Mouse (Mus musculus) CH12.LX (cell line): ENCODE results near the gene Dcst2. TPM values are rescaled to one million over a fixed set of nuclear protein-coding genes. Genes with fewer than 3 reads are reported as not detected.

Experiments
- DNase-seq: peaks from one replicate; pipeline ENCODE4 v3.0.0-alpha.2; 2013; ENCODE audit errors: extremely low read depth
- H3K27ac ChIP-seq: 2 replicates; pipeline ENCODE4 v1.5.1; 2012; ENCODE audit warnings: low read depth, mild to moderate bottlenecking, control low read depth, moderate library complexity; ENCODE audit not compliant: insufficient read depth
- H3K27me3 ChIP-seq: replicated peaks from 2 replicates; pipeline ENCODE3; 2012; ENCODE audit warnings: inconsistent platforms
- H3K36me3 ChIP-seq, 2 experiments: replicated peaks in 1 of 2; 2 replicates each; pipeline versions ENCODE3 to v1.6.1; 2012; ENCODE audit warnings: inconsistent platforms in 1 of 2, low read length in 1 of 2, mild to moderate bottlenecking in 1 of 2, mixed read lengths in 1 of 2, moderate library complexity in 1 of 2; ENCODE audit not compliant: control insufficient read depth in 1 of 2, insufficient read depth in 1 of 2
- H3K4me1 ChIP-seq, 2 experiments: 2 replicates each; pipeline ENCODE4 v1.6.1; 2012; ENCODE audit warnings: inconsistent platforms in 1 of 2, moderate library complexity in 1 of 2; ENCODE audit not compliant: insufficient read depth in 2 of 2, control insufficient read depth in 1 of 2
- H3K4me2 ChIP-seq: 2 replicates; pipeline ENCODE4 v1.6.1; 2012; ENCODE audit warnings: low read depth, mild to moderate bottlenecking, control low read depth; ENCODE audit not compliant: poor library complexity, insufficient read depth, severe bottlenecking
- H3K4me3 ChIP-seq, 3 experiments: fragments of 150-350 bp in 1 of 3; sonication (generic) in 1 of 3; replicated peaks in 1 of 3; 2 replicates each; pipeline versions ENCODE3 to v1.5.1; 2011 to 2012; ENCODE audit warnings: low read depth in 2 of 3, low read length in 2 of 3, mild to moderate bottlenecking in 2 of 3, moderate library complexity in 2 of 3, control low read depth in 1 of 3, improper control_type of control experiment in 1 of 3, inconsistent platforms in 1 of 3, mixed read lengths in 1 of 3; ENCODE audit not compliant: poor library complexity in 1 of 3
- H3K79me2 ChIP-seq: replicated peaks from 2 replicates; pipeline ENCODE4 v1.6.1; 2012; ENCODE audit warnings: mild to moderate bottlenecking, moderate library complexity; ENCODE audit not compliant: control insufficient read depth, poor library complexity, insufficient read depth, severe bottlenecking; ENCODE audit errors: extremely low read depth
- H3K9ac ChIP-seq: 2 replicates; pipeline ENCODE4 v1.6.1; 2012; ENCODE audit warnings: low read depth, mild to moderate bottlenecking, control low read depth, moderate library complexity; ENCODE audit not compliant: insufficient read depth
- H3K9me3 ChIP-seq: replicated peaks from 2 replicates; pipeline ENCODE3; 2012; ENCODE audit warnings: low read length, inconsistent platforms, mixed read lengths
- BHLHE40 ChIP-seq: IDR thresholded peaks from 2 replicates; pipeline ENCODE4 v1.6.1; 2011; ENCODE audit warnings: mild to moderate bottlenecking, low read depth, low read length, improper control_type of control experiment
- EP300 ChIP-seq: IDR thresholded peaks from 2 replicates; pipeline ENCODE4 v1.6.1; 2011; ENCODE audit warnings: low read length, improper control_type of control experiment
- GABPA ChIP-seq: IDR thresholded peaks from 2 replicates; pipeline ENCODE4 v1.6.1; 2012; ENCODE audit warnings: low read depth, low read length, improper control_type of control experiment, inconsistent platforms; ENCODE audit not compliant: insufficient replicate concordance
- IRF4 ChIP-seq: IDR thresholded peaks from 2 replicates; pipeline ENCODE4 v1.6.1; 2014; ENCODE audit warnings: low read depth, mild to moderate bottlenecking, inconsistent platforms, low read length, improper control_type of control experiment
- JUN ChIP-seq: IDR thresholded peaks from 2 replicates; pipeline ENCODE4 v1.6.1; 2011; ENCODE audit warnings: low read depth, mild to moderate bottlenecking, low read length, improper control_type of control experiment, moderate library complexity; ENCODE audit not compliant: insufficient read depth
- JUND ChIP-seq: conservative IDR thresholded peaks from 2 replicates; pipeline ENCODE4 v1.6.1; 2011; ENCODE audit warnings: low read depth, low read length, improper control_type of control experiment
- KAT2A ChIP-seq: IDR thresholded peaks from 2 replicates; pipeline ENCODE4 v1.6.1; 2012; ENCODE audit warnings: low read length, improper control_type of control experiment, inconsistent platforms; ENCODE audit not compliant: insufficient replicate concordance
- MAFK ChIP-seq: IDR thresholded peaks from 2 replicates; pipeline ENCODE4 v1.6.1; 2011; ENCODE audit warnings: low read length, improper control_type of control experiment; ENCODE audit not compliant: insufficient replicate concordance
- MAX ChIP-seq: IDR thresholded peaks from 2 replicates; pipeline ENCODE4 v1.6.1; 2011; ENCODE audit warnings: low read length, improper control_type of control experiment
- MEF2A ChIP-seq: IDR thresholded peaks from 2 replicates; pipeline ENCODE4 v1.6.1; 2014; ENCODE audit warnings: low read depth, mild to moderate bottlenecking, inconsistent platforms, low read length, improper control_type of control experiment, borderline replicate concordance
- MYC ChIP-seq: IDR thresholded peaks from 2 replicates; pipeline ENCODE4 v1.6.1; 2011; ENCODE audit warnings: low read depth, mild to moderate bottlenecking, improper control_type of control experiment, low read length
- NELFE ChIP-seq: IDR thresholded peaks from 2 replicates; pipeline ENCODE4 v1.6.1; 2011; ENCODE audit warnings: low read depth, low read length, improper control_type of control experiment
- PAX5 ChIP-seq: IDR thresholded peaks from 2 replicates; pipeline ENCODE4 v1.6.1; 2012; ENCODE audit warnings: low read length, inconsistent platforms, mixed read lengths
- POLR2A ChIP-seq: IDR thresholded peaks from 2 replicates; pipeline ENCODE4 v1.6.1; 2011; ENCODE audit warnings: low read depth, mild to moderate bottlenecking, improper control_type of control experiment, low read length
- RAD21 ChIP-seq: IDR thresholded peaks from 2 replicates; pipeline ENCODE4 v1.6.1; 2011; ENCODE audit warnings: low read depth, mild to moderate bottlenecking, low read length, improper control_type of control experiment, moderate library complexity
- SIN3A ChIP-seq: IDR thresholded peaks from 2 replicates; pipeline ENCODE4 v1.6.1; 2012; ENCODE audit warnings: low read length, improper control_type of control experiment, inconsistent platforms
- TCF12 ChIP-seq: IDR thresholded peaks from 2 replicates; pipeline ENCODE4 v1.6.1; 2014; ENCODE audit warnings: low read depth, mild to moderate bottlenecking, inconsistent platforms, low read length, improper control_type of control experiment
- USF2 ChIP-seq: conservative IDR thresholded peaks from 2 replicates; pipeline ENCODE4 v1.6.1; 2011; ENCODE audit warnings: low read depth, low read length, improper control_type of control experiment
- ZC3H11A ChIP-seq: IDR thresholded peaks from 2 replicates; pipeline ENCODE4 v1.6.1; 2012; ENCODE audit warnings: low read depth, mild to moderate bottlenecking, inconsistent platforms, low read length, improper control_type of control experiment
- ZKSCAN1 ChIP-seq: IDR thresholded peaks from 2 replicates; pipeline ENCODE4 v1.6.1; 2012; ENCODE audit warnings: low read depth, inconsistent platforms, low read length, improper control_type of control experiment, borderline replicate concordance
- ZMIZ1 ChIP-seq: IDR thresholded peaks from 2 replicates; pipeline ENCODE4 v1.6.1; 2012; ENCODE audit warnings: low read depth, mild to moderate bottlenecking, inconsistent platforms, low read length, improper control_type of control experiment
- ZNF384 ChIP-seq: IDR thresholded peaks from 2 replicates; pipeline ENCODE4 v1.6.1; 2012; ENCODE audit warnings: low read depth, low read length, improper control_type of control experiment, inconsistent platforms
- dilution Hi-C: fragments of 300-500 bp; cut with MboI; formaldehyde crosslinking; loops from 2 replicates; pipeline ENCODE4 v1.14.3; 2020; ENCODE audit warnings: low sequenced_read_pairs; ENCODE audit not compliant: extremely low pct_unique_long_range_greater_than_20kb, extremely low pct_ligation_motif_present
- in situ Hi-C: fragments of 300-500 bp; cut with MboI; formaldehyde crosslinking; loops from 3 replicates; pipeline ENCODE4 v1.14.3; 2019; ENCODE audit warnings: low sequenced_read_pairs, low pct_ligation_motif_present, low pct_unique_long_range_greater_than_20kb, mixed read lengths
- polyA plus RNA-seq: library from polyadenylated mRNA; unstranded; fragments of >175 nt; gene quantifications from 2 replicates; pipeline ENCODE4 v1.2.1, GENCODE M21; 2012; ENCODE audit warnings: low read depth; ENCODE audit not compliant: insufficient read length
- total RNA-seq, 2 experiments: library from RNA; depleted of rRNA; stranded (reverse); fragments of 300-350 nt in 1 of 2; fragments of >200 nt in 1 of 2; gene quantifications; 2 replicates each; pipeline ENCODE4 v1.2.3; 2012 to 2014

The Dcst2 gene
- total and polyA plus RNA-seq, 3 experiments: 0.10 TPM; not detected in 2

DNA sequence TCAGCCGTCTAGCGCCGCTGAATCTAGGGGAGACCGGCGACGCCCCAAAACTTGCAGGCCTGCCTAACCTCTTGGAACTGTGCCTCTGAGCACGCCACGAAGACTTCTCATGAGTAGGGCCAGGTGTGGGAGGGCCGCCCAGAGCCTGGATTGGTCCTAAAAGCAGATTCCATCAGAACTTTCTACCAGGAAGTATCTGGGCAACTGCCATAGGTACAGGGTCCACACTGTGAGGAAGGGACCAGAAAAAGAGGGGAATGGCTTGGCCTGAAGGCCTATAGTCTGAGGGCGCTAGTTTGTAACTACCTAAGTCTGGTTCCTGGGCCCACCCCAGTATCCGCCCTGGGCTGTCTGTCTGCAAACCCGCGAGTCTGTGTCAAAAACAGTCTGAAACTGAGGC lies 30.2 kb upstream of the Dcst2 start:
- H3K4me3 ChIP-seq: no peak overlapping the region
- peaks cover 50% of the 10 kb centered on the region for H3K27me3 ChIP-seq
- H3K4me1 ChIP-seq: peaks cover 10 to 23% of the 10 kb centered on the region in 2 experiments
- H3K79me2 ChIP-seq: no peaks in the 10 kb centered on the region
- H3K27ac ChIP-seq: no peak overlapping the region
- no peak overlapping the region for H3K9ac ChIP-seq
- no peak for TF ChIP-seq MAX
- no peak for TF ChIP-seq ZNF384
- no peak for TF ChIP-seq ZMIZ1
- TF ChIP-seq JUND: no peak
- TF ChIP-seq TCF12: no peak
- TF ChIP-seq BHLHE40: no peak
- TF ChIP-seq NELFE: no peak
- no peak for TF ChIP-seq EP300
- TF ChIP-seq RAD21: no peak
- no peak for TF ChIP-seq MAFK
- in situ Hi-C loops: loop anchor here (25.0 kb wide), 2 partner anchors 356 to 431 kb away; partner anchors contain the start of genes Chrnb2 and Ube2q1
- dilution Hi-C loops: no loop called here
- H3K9me3 ChIP-seq: no peaks in the 10 kb centered on the region
- no peaks in the 10 kb centered on the region for H3K36me3 ChIP-seq
- no peak overlapping the region for H3K4me2 ChIP-seq
- no peak for DNase-seq

DNA sequence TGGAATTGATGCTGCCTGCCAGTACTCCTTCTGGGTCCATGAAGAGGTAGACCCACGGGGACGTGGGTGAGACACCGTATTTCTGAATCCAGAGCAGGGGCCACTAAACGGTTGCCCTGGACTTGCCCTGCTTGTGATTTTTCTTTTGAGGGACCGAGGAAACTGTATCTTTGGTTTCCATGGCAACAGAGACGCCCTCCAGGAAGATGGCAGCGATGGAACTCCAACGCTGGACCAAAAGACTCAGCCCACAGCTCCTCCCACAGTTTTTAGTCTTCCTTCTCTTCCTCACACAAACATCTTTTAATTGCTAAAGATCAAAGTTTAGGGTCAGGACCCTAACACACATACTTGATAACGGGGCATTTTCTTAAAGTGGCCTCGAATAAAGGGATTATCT lies 29.8 kb upstream of the Dcst2 start:
- Histone ChIP-seq H3K27me3 (peaks cover 52% of the 10 kb centered on the region), H3K9ac (no peak overlapping the region), H3K36me3 (no peaks in the 10 kb centered on the region), H3K4me1 (peaks cover 14 to 27% of the 10 kb centered on the region in 2 experiments), H3K27ac (no peak overlapping the region), H3K4me3 (no peak overlapping the region), H3K4me2 (no peak overlapping the region), H3K9me3 (no peaks in the 10 kb centered on the region), H3K79me2 (no peaks in the 10 kb centered on the region)
- DNase-seq: no peak
- dilution Hi-C loops (no loop called here), in situ Hi-C loops (loop anchor here (25.0 kb wide), 2 partner anchors 355 to 430 kb away; partner anchors contain the start of genes Chrnb2 and Ube2q1)
- TF ChIP-seq MEF2A (no peak), POLR2A (no peak), JUN (no peak), BHLHE40 (no peak), ZKSCAN1 (no peak), JUND (no peak), ZC3H11A (no peak), PAX5 (no peak), RAD21 (no peak), EP300 (no peak), GABPA (no peak), NELFE (no peak), MYC (no peak), USF2 (no peak), IRF4 (no peak), TCF12 (no peak), SIN3A (no peak), ZNF384 (no peak), KAT2A (no peak)
